Mouse (Mus musculus): ENCODE measurements around the gene Ttc3. TPM values are rescaled to one million over a fixed set of nuclear protein-coding genes. Genes with fewer than 3 reads are reported as not detected.

Ttc3 gene
- total and polyA plus RNA-seq, 2 experiments from 2014 or later = 121 to 178 TPM

DNA sequence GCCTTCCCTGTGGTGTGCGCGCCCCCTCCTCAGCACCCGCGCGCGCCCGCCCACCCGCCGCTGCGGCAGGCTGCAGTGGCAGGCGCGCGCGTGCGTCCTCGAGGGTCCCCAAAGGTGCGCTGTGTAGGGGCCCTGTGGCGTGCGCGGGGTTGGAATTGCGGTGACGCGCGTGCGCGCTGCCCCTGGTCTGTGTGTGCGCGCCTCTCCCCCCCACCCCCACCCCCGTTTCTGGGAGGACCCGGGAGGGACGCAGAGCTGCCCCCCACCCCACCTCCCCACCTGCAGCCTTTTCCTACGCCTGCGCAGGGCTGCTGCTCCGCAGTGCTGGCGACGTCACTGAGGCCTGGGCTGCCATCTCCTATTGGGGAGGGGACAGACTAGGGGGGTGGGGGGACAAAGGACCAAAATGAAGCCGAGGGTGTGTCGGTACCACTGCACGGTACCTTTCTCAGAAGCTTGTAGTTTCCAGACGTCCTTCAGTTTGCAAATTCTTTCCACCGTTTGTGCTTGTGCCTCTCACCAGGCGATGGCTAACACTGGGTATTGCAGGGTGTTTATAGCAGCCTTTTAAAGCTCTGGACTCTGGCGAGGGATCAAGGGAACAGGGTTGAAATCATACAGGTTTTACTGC lies 998 bp downstream of the Ttc3 start, which contains the start of gene Pigp:
Gene Pigp, minus strand, starts transcription at position 542 of the 631 bp plus-strand sequence.
- H3K4me2 ChIP-seq (ENCODE audit: low read depth, low read length) = peak within 1 kb of the TSS; percentile 69
- no peaks in the 10 kb centered on the region for H3K9me3 ChIP-seq (replicated peaks; ENCODE audit: control insufficient read depth, low read length)
- H3K27ac ChIP-seq (ENCODE audit: low read depth) = peak within 1 kb of the TSS; percentile 98
- no peaks in the 10 kb centered on the region for H3K36me3 ChIP-seq (replicated peaks; ENCODE audit: control insufficient read depth, insufficient read depth, low read length)
- peak within 1 kb of the TSS; percentile 85 for H3K4me3 ChIP-seq (ENCODE audit: low read depth, low read length)
- peak within 1 kb of the TSS; percentile 83 for H3K9ac ChIP-seq (replicated peaks; ENCODE audit: low read depth, low read length)
- TF ChIP-seq CTCF (IDR thresholded peaks at IDR 0.05; ENCODE audit: low read depth) (peak; percentile 14; the same call in 1 of the 2 replicates), EP300 (IDR thresholded peaks at IDR 0.05; ENCODE audit: low read depth) (no peak)
- DNase-seq (ENCODE audit: low spot score) (peak; percentile 77), ATAC-seq (ENCODE audit: insufficient read depth, low read depth) (peak; percentile 75)
- under 1% methylated on average over 43 of the region's 43 CpGs for WGBS
- H3K4me1 ChIP-seq (ENCODE audit: control insufficient read depth, insufficient read depth) = peaks cover 19% of the 10 kb centered on the region
- no peaks in the 10 kb centered on the region for H3K27me3 ChIP-seq (ENCODE audit: control insufficient read depth, insufficient read depth, low read length)

DNA sequence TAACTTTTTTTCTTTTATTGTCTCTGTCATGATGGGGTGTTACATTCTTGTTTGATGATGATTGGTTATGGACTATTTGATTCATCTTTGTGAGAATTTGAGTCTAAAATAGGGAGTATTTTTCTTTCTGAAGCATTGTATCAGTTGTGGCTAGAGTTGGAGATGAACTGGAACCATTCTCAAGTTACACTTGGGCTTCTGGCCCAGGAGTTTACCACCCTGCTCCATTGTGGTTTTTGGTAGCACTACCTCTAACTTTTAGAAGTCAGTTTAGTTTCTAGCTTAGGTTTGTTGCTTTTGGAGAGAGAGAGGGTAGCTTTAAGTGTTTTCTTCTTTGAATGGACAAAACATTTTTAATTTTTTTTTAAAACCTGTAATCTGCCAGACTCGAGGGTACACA lies 9.0 kb downstream of the Ttc3 start:
- Histone ChIP-seq H3K27ac (ENCODE audit: low read depth) (no peak overlapping the region; the same call in 1 of the 2 replicates), H3K9me3 (replicated peaks; ENCODE audit: control insufficient read depth, low read length) (no peaks in the 10 kb centered on the region), H3K4me2 (ENCODE audit: low read depth, low read length) (no peak overlapping the region), H3K27me3 (ENCODE audit: control insufficient read depth, insufficient read depth, low read length) (no peaks in the 10 kb centered on the region), H3K4me3 (ENCODE audit: low read depth, low read length) (no peak overlapping the region), H3K4me1 (ENCODE audit: control insufficient read depth, insufficient read depth) (peaks cover 22% of the 10 kb centered on the region), H3K9ac (replicated peaks; ENCODE audit: low read depth, low read length) (no peak overlapping the region), H3K36me3 (replicated peaks; ENCODE audit: control insufficient read depth, insufficient read depth, low read length) (no peaks in the 10 kb centered on the region)
- DNase-seq (ENCODE audit: low spot score) (no peak), ATAC-seq (ENCODE audit: insufficient read depth, low read depth) (no peak)
- no peak for TF ChIP-seq CTCF (IDR thresholded peaks at IDR 0.05; ENCODE audit: low read depth)
- TF ChIP-seq EP300 (IDR thresholded peaks at IDR 0.05; ENCODE audit: low read depth) = no peak
- WGBS = 49% methylated on average over 1 of the region's 1 CpGs

DNA sequence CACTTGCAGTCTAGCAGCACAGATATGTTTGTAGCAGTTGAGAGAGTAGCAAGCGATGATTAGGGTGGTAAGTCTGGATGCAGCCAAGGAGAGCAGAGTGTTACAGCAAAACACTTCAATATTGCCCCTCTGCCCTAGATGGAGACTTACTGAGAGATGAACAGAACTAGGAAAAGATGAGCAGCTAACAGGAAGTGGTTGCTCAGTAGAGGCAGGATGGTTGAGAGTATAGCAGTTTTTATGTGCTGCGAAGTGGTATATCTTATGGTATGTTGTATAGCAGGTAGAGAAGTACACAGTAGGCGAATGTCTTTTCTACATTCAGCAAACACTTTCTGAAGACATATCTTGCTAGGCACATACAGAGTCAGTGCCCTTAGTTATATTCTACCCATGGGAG lies 12.9 kb downstream of the Ttc3 start:
- TF ChIP-seq EP300 (IDR thresholded peaks at IDR 0.05; ENCODE audit: low read depth) = no peak
- TF ChIP-seq CTCF (IDR thresholded peaks at IDR 0.05; ENCODE audit: low read depth) = no peak
- no peaks in the 10 kb centered on the region for H3K9me3 ChIP-seq (replicated peaks; ENCODE audit: control insufficient read depth, low read length)
- no peak overlapping the region for H3K4me3 ChIP-seq (ENCODE audit: low read depth, low read length)
- no peaks in the 10 kb centered on the region for H3K27me3 ChIP-seq (ENCODE audit: control insufficient read depth, insufficient read depth, low read length)
- H3K4me1 ChIP-seq (ENCODE audit: control insufficient read depth, insufficient read depth) = peaks cover 18% of the 10 kb centered on the region
- DNase-seq (ENCODE audit: low spot score) (no peak), ATAC-seq (ENCODE audit: insufficient read depth, low read depth) (no peak)
- 90% methylated on average over 3 of the region's 3 CpGs for WGBS
- no peak overlapping the region for H3K9ac ChIP-seq (replicated peaks; ENCODE audit: low read depth, low read length)
- no peak overlapping the region for H3K4me2 ChIP-seq (ENCODE audit: low read depth, low read length)
- no peak overlapping the region for H3K27ac ChIP-seq (ENCODE audit: low read depth)
- H3K36me3 ChIP-seq (replicated peaks; ENCODE audit: control insufficient read depth, insufficient read depth, low read length) = peaks cover 7% of the 10 kb centered on the region; the same call in 1 of the 2 replicates

GRCm38 (mm10) chr16:94387690-94388089 lies 17.3 kb downstream of the Ttc3 start:
- Histone ChIP-seq H3K27me3 (ENCODE audit: control insufficient read depth, insufficient read depth, low read length) (no peaks in the 10 kb centered on the region), H3K4me1 (ENCODE audit: control insufficient read depth, insufficient read depth) (no peaks in the 10 kb centered on the region), H3K4me2 (ENCODE audit: low read depth, low read length) (no peak overlapping the region), H3K9me3 (replicated peaks; ENCODE audit: control insufficient read depth, low read length) (no peaks in the 10 kb centered on the region), H3K36me3 (replicated peaks; ENCODE audit: control insufficient read depth, insufficient read depth, low read length) (peaks cover 12% of the 10 kb centered on the region; the same call in 1 of the 2 replicates), H3K4me3 (ENCODE audit: low read depth, low read length) (no peak overlapping the region), H3K9ac (replicated peaks; ENCODE audit: low read depth, low read length) (no peak overlapping the region), H3K27ac (ENCODE audit: low read depth) (no peak overlapping the region)
- TF ChIP-seq CTCF (IDR thresholded peaks at IDR 0.05; ENCODE audit: low read depth) = no peak
- no peak for TF ChIP-seq EP300 (IDR thresholded peaks at IDR 0.05; ENCODE audit: low read depth)
- no peak for DNase-seq (ENCODE audit: low spot score)
- ATAC-seq (ENCODE audit: insufficient read depth, low read depth) = no peak
- WGBS = 94% methylated on average over 7 of the region's 7 CpGs

- H3K4me3 ChIP-seq (ENCODE audit: low read depth, low read length) = no peak overlapping the region
- peaks cover 27% of the 10 kb centered on the region for H3K36me3 ChIP-seq (replicated peaks; ENCODE audit: control insufficient read depth, insufficient read depth, low read length)
- H3K9me3 ChIP-seq (replicated peaks; ENCODE audit: control insufficient read depth, low read length) = no peaks in the 10 kb centered on the region
- TF ChIP-seq EP300 (IDR thresholded peaks at IDR 0.05; ENCODE audit: low read depth) (no peak), CTCF (IDR thresholded peaks at IDR 0.05; ENCODE audit: low read depth) (no peak)
- H3K27me3 ChIP-seq (ENCODE audit: control insufficient read depth, insufficient read depth, low read length) = no peaks in the 10 kb centered on the region
- no peak for ATAC-seq (ENCODE audit: insufficient read depth, low read depth)
- 76% methylated on average over 4 of the region's 4 CpGs for WGBS
- no peaks in the 10 kb centered on the region for H3K4me1 ChIP-seq (ENCODE audit: control insufficient read depth, insufficient read depth)
- no peak overlapping the region for H3K27ac ChIP-seq (ENCODE audit: low read depth)
- DNase-seq (ENCODE audit: low spot score) = no peak
- H3K4me2 ChIP-seq (ENCODE audit: low read depth, low read length) = no peak overlapping the region
- H3K9ac ChIP-seq (replicated peaks; ENCODE audit: low read depth, low read length) = no peak overlapping the region
These were observed 21.9 kb downstream of the Ttc3 start for GRCm38 (mm10) chr16:94392299-94392698.

- Histone ChIP-seq H3K9ac (replicated peaks; ENCODE audit: low read depth, low read length) (no peak overlapping the region), H3K4me2 (ENCODE audit: low read depth, low read length) (no peak overlapping the region), H3K4me3 (ENCODE audit: low read depth, low read length) (no peak overlapping the region), H3K27me3 (ENCODE audit: control insufficient read depth, insufficient read depth, low read length) (no peaks in the 10 kb centered on the region), H3K36me3 (replicated peaks; ENCODE audit: control insufficient read depth, insufficient read depth, low read length) (peaks cover 30% of the 10 kb centered on the region), H3K4me1 (ENCODE audit: control insufficient read depth, insufficient read depth) (peaks cover 12% of the 10 kb centered on the region), H3K9me3 (replicated peaks; ENCODE audit: control insufficient read depth, low read length) (no peaks in the 10 kb centered on the region), H3K27ac (ENCODE audit: low read depth) (no peak overlapping the region)
- ATAC-seq (ENCODE audit: insufficient read depth, low read depth) (no peak), DNase-seq (ENCODE audit: low spot score) (no peak)
- WGBS = 55% methylated on average over 3 of the region's 3 CpGs
- TF ChIP-seq CTCF (IDR thresholded peaks at IDR 0.05; ENCODE audit: low read depth) = no peak
These were observed 24.6 kb downstream of the Ttc3 start for GRCm38 (mm10) chr16:94395051-94395450.
